Mouse (Mus musculus) lung, postnatal 0 days (tissue): ENCODE data around the gene Psmb3.

Source experiments
- CTCF ChIP-seq: IDR thresholded peaks from 2 replicates; pipeline ENCODE4 v1.5.1; 2016; ENCODE audit warnings: antibody characterized with exemption, mild to moderate bottlenecking
- EP300 ChIP-seq: IDR thresholded peaks from 2 replicates; pipeline ENCODE4 v1.6.1; 2016; ENCODE audit warnings: antibody characterized with exemption, mild to moderate bottlenecking, control low read depth

DNA sequence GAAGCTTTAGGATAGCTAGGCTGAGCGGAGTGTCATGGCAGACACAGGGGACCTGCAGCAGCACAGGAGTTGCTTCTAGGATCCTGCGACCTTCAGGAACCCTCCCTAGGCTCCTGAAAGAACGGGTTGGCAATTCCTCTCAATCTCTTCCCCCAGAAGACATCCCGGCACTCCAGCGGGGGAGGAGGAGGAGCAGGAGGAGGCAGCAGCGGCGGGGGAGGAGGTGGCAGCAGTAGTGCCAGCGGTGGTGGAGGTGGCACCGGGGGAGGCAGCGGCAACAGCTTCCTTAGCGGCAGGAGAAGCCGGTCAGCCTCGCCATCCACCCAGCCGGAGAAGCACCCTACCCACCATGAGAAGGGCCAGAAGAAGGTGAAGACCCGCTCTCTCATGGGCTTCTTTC lies 33.9 kb upstream of the Psmb3 start:
- no peak for TF ChIP-seq CTCF
- TF ChIP-seq EP300: no peak
